Mouse (Mus musculus): Measurements from ENCODE around the gene Tns1. TPM values are rescaled to one million over a fixed set of nuclear protein-coding genes. Genes with fewer than 3 reads are reported as not detected.

Gene Tns1
- polyA plus RNA-seq, 1 experiment from 2014 or later, result 17.3 TPM

DNA sequence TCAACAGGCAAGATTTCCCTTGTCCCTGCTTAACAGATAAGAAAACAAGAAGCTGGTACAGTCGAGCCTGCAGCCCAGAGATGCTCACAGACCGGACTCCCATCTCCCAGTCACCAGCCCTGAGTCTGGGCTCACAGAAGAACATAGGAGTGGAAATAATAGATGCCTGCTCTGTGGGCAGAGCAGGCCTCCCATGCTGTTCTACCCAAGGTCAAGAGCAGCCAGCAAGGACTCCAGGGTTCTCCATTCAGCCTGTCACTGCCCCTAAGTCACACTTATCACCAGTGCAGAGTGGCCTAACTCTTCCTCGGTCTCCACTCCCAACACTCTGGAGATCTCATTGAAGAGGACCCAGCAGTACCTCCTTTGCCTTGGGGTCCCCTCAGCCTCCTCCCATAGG, 69.8 kb downstream of the Tns1 start:
- 84% methylated on average over 3 of the region's 3 CpGs for WGBS
- no peak for ATAC-seq (ENCODE audit: low FRiP score)
- DNase-seq (ENCODE audit: low spot score), result no peak

DNA sequence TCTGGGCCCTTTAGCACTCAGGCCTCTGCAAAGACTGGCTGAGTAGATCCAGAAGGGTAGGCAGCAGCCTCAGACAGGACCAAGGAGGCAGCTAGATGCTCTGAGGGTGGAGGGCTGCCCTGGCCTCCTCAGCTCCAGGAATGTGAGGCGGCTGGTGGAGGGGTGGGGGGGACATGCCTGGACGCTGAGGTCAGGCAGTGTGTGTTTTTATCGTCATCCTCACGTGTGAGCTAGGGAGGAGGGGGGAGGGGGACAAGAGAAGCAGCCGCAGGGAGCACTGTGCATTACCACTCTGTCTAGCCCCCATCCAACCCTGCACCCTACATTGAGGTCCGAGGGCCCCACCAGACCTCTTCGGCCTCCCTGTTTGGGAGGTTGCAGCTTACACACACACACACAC, 70.2 kb downstream of the Tns1 start:
- no peaks in the 10 kb centered on the region for H3K9me3 ChIP-seq (ENCODE audit: control insufficient read depth, low read length)
- H3K27ac ChIP-seq (ENCODE audit: low read depth, low read length), result no peak overlapping the region
- no peaks in the 10 kb centered on the region for H3K4me1 ChIP-seq (replicated peaks; ENCODE audit: control insufficient read depth, insufficient read depth, low read length)
- WGBS, result 66% methylated on average over 7 of the region's 7 CpGs
- no peak overlapping the region for H3K9ac ChIP-seq (ENCODE audit: low read depth, low read length)
- no peak overlapping the region for H3K4me3 ChIP-seq (ENCODE audit: low read depth, low read length)
- no peaks in the 10 kb centered on the region for H3K36me3 ChIP-seq (ENCODE audit: control insufficient read depth, insufficient read depth, low read length)
- no peaks in the 10 kb centered on the region for H3K27me3 ChIP-seq (ENCODE audit: control insufficient read depth, insufficient read depth, low read length)
- ATAC-seq (ENCODE audit: low FRiP score) (no peak), DNase-seq (ENCODE audit: low spot score) (no peak)
- H3K4me2 ChIP-seq (replicated peaks; ENCODE audit: low read depth, low read length), result no peak overlapping the region

More for the DNA sequence above, 69.8 kb downstream of the Tns1 start:
- no peaks in the 10 kb centered on the region for H3K9me3 ChIP-seq (ENCODE audit: control insufficient read depth, low read length)
- H3K27ac ChIP-seq (ENCODE audit: low read depth, low read length), result no peak overlapping the region
- H3K27me3 ChIP-seq (ENCODE audit: control insufficient read depth, insufficient read depth, low read length), result no peaks in the 10 kb centered on the region
- no peaks in the 10 kb centered on the region for H3K36me3 ChIP-seq (ENCODE audit: control insufficient read depth, insufficient read depth, low read length)
- no peak overlapping the region for H3K4me3 ChIP-seq (ENCODE audit: low read depth, low read length)
- H3K4me1 ChIP-seq (replicated peaks; ENCODE audit: control insufficient read depth, insufficient read depth, low read length), result no peaks in the 10 kb centered on the region
- no peak overlapping the region for H3K9ac ChIP-seq (ENCODE audit: low read depth, low read length)
- no peak overlapping the region for H3K4me2 ChIP-seq (replicated peaks; ENCODE audit: low read depth, low read length)

DNA sequence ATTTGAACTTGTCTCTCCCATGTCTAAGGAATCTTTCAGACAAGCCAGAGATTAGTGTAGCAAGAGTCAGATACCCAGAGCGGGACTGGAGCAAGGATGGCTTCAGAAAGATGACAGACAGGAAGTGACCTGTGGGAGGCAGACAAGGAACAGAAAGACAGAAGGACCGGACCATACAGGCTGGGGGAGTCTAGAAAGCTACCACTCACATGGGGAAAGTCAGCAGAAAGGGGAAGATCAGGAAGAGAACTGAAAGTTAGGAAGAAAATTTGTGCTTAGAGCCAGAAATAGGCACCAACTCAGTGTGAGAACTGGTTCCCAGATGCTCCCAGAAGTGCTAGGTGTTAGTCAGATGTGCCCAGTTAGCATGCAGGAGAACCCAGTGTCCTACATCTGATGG, 71.2 kb downstream of the Tns1 start:
- Histone ChIP-seq H3K4me1 (replicated peaks; ENCODE audit: control insufficient read depth, insufficient read depth, low read length) (no peaks in the 10 kb centered on the region), H3K27ac (ENCODE audit: low read depth, low read length) (no peak overlapping the region), H3K36me3 (ENCODE audit: control insufficient read depth, insufficient read depth, low read length) (no peaks in the 10 kb centered on the region), H3K4me3 (ENCODE audit: low read depth, low read length) (no peak overlapping the region), H3K9me3 (ENCODE audit: control insufficient read depth, low read length) (no peaks in the 10 kb centered on the region), H3K9ac (ENCODE audit: low read depth, low read length) (no peak overlapping the region), H3K4me2 (replicated peaks; ENCODE audit: low read depth, low read length) (no peak overlapping the region), H3K27me3 (ENCODE audit: control insufficient read depth, insufficient read depth, low read length) (no peaks in the 10 kb centered on the region)
- 79% methylated on average over 2 of the region's 2 CpGs for WGBS
- ATAC-seq (ENCODE audit: low FRiP score) (no peak), DNase-seq (ENCODE audit: low spot score) (no peak)

DNA sequence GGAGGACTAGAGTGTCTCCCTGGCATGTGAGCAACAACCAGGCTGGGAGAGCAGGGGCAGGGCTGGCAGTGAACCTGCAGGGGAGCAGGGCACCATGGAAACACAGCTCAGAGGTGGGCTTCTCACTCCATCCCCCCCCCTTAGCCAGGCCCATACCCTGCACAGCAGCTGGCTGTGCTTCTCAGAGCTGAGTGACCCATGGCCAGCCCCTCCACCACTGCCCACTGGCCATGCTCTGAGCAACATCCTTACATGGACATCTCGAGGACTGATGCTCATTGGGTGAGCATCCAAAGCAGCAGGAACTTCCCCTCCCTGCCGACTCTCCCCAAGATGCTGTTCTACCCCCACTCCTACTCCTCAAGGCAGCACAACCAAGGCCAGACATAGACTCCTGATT, 72.9 kb downstream of the Tns1 start:
- no peak overlapping the region for H3K4me3 ChIP-seq (ENCODE audit: low read depth, low read length)
- no peaks in the 10 kb centered on the region for H3K36me3 ChIP-seq (ENCODE audit: control insufficient read depth, insufficient read depth, low read length)
- no peaks in the 10 kb centered on the region for H3K4me1 ChIP-seq (replicated peaks; ENCODE audit: control insufficient read depth, insufficient read depth, low read length)
- no peak overlapping the region for H3K27ac ChIP-seq (ENCODE audit: low read depth, low read length)
- 50% methylated on average over 2 of the region's 2 CpGs for WGBS
- H3K27me3 ChIP-seq (ENCODE audit: control insufficient read depth, insufficient read depth, low read length), result no peaks in the 10 kb centered on the region
- DNase-seq (ENCODE audit: low spot score) (no peak), ATAC-seq (ENCODE audit: low FRiP score) (no peak)
- no peaks in the 10 kb centered on the region for H3K9me3 ChIP-seq (ENCODE audit: control insufficient read depth, low read length)
- H3K4me2 ChIP-seq (replicated peaks; ENCODE audit: low read depth, low read length), result no peak overlapping the region
- no peak overlapping the region for H3K9ac ChIP-seq (ENCODE audit: low read depth, low read length)

DNA sequence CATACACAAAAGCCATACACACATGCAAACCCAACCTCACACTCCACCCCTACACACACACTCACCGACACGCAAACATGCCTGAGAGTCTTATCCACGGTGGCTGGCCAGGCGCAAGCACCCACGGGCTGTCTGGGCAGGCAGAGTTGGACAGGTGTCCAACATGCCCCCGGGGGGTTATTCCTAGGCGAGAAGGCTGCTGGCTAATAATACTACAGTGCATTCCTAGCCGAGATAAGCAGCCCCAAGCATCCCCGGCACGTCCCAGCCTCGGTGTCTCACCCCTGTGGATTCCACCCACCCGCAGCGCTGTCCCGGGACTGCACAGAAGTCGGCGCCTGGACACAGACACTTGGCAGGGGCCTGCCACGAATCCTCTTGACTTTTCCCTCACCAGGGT, 74.8 kb downstream of the Tns1 start:
- no peak overlapping the region for H3K27ac ChIP-seq (ENCODE audit: low read depth, low read length)
- no peaks in the 10 kb centered on the region for H3K27me3 ChIP-seq (ENCODE audit: control insufficient read depth, insufficient read depth, low read length)
- H3K36me3 ChIP-seq (ENCODE audit: control insufficient read depth, insufficient read depth, low read length), result no peaks in the 10 kb centered on the region
- no peak for DNase-seq (ENCODE audit: low spot score)
- H3K9me3 ChIP-seq (ENCODE audit: control insufficient read depth, low read length), result no peaks in the 10 kb centered on the region
- no peak for ATAC-seq (ENCODE audit: low FRiP score)
- no peak overlapping the region for H3K4me2 ChIP-seq (replicated peaks; ENCODE audit: low read depth, low read length)
- 90% methylated on average over 17 of the region's 17 CpGs for WGBS
- no peak overlapping the region for H3K4me3 ChIP-seq (ENCODE audit: low read depth, low read length)
- no peak overlapping the region for H3K9ac ChIP-seq (ENCODE audit: low read depth, low read length)
- no peaks in the 10 kb centered on the region for H3K4me1 ChIP-seq (replicated peaks; ENCODE audit: control insufficient read depth, insufficient read depth, low read length)

DNA sequence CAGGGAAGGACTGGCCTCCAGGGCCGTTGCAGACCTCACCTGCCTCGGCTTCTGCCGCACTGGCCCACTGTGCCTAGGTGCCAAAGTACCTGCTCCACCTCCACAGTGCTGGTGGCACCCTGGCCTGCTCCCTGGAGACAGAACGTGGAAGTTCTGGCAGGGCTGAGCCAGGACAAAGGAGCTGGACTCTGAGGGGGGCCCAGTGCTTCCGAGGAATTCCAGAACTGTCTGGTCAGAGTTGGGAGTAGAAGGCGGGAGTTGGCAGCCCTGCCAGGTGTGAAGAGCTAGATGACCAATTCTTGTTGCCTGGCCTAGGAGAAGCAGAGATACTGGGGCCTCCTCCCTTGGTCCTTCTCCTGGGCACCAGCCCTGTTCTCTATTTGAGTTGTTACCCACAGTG, 76.5 kb downstream of the Tns1 start:
- H3K4me3 ChIP-seq (ENCODE audit: low read depth, low read length), result no peak overlapping the region
- H3K9me3 ChIP-seq (ENCODE audit: control insufficient read depth, low read length), result no peaks in the 10 kb centered on the region
- H3K9ac ChIP-seq (ENCODE audit: low read depth, low read length), result no peak overlapping the region
- 83% methylated on average over 6 of the region's 6 CpGs for WGBS
- no peak for ATAC-seq (ENCODE audit: low FRiP score)
- H3K27ac ChIP-seq (ENCODE audit: low read depth, low read length), result no peak overlapping the region
- H3K4me2 ChIP-seq (replicated peaks; ENCODE audit: low read depth, low read length), result no peak overlapping the region
- H3K4me1 ChIP-seq (replicated peaks; ENCODE audit: control insufficient read depth, insufficient read depth, low read length), result no peaks in the 10 kb centered on the region
- no peak for DNase-seq (ENCODE audit: low spot score)
- H3K27me3 ChIP-seq (ENCODE audit: control insufficient read depth, insufficient read depth, low read length), result no peaks in the 10 kb centered on the region
- no peaks in the 10 kb centered on the region for H3K36me3 ChIP-seq (ENCODE audit: control insufficient read depth, insufficient read depth, low read length)

DNA sequence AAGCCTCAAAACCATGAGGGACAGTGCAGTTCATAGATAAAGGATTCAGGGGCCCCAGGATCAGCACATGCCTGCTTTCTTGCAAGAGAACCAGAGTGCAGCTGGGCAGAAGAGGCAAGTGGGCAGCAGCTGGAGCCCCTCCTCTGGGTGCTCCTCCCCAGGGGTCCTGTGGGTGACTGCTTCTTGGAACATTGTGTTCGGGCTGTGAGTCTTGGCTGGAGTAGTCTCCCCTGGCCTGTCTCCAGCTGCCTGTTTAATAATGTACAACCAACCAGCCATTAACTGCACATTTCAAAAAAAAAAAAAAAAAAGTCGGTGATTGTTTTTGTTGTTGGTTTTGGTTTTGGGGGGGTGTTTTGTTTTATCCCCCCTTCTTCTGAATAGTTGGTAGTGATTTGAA, 76.9 kb downstream of the Tns1 start:
- Histone ChIP-seq H3K4me2 (replicated peaks; ENCODE audit: low read depth, low read length) (no peak overlapping the region), H3K27me3 (ENCODE audit: control insufficient read depth, insufficient read depth, low read length) (no peaks in the 10 kb centered on the region), H3K4me3 (ENCODE audit: low read depth, low read length) (no peak overlapping the region), H3K9ac (ENCODE audit: low read depth, low read length) (no peak overlapping the region), H3K36me3 (ENCODE audit: control insufficient read depth, insufficient read depth, low read length) (no peaks in the 10 kb centered on the region), H3K9me3 (ENCODE audit: control insufficient read depth, low read length) (no peaks in the 10 kb centered on the region), H3K27ac (ENCODE audit: low read depth, low read length) (no peak overlapping the region), H3K4me1 (replicated peaks; ENCODE audit: control insufficient read depth, insufficient read depth, low read length) (no peaks in the 10 kb centered on the region)
- DNase-seq (ENCODE audit: low spot score) (no peak), ATAC-seq (ENCODE audit: low FRiP score) (no peak)
- 70% methylated on average over 2 of the region's 2 CpGs for WGBS

DNA sequence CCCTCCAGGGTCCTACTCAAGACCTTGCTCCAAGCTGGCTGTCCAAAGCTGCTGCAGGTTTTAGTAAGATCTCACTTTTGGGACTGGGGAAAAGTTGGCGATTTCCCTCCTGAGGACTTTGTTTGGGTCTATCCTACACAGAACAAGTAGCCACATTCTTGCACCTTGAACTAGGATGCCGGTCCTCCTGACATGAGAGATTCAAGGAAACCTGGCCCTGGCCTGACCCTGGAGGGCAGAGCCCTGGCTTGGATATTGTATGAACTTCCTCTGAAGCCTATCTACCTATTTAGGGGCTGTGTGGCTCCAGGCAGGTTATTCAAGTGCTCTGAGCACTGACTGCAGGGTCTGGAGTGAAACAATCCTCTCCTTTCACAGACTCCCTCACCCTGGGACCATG, 79.2 kb downstream of the Tns1 start:
- Histone ChIP-seq H3K27me3 (ENCODE audit: control insufficient read depth, insufficient read depth, low read length) (no peaks in the 10 kb centered on the region), H3K4me1 (replicated peaks; ENCODE audit: control insufficient read depth, insufficient read depth, low read length) (no peaks in the 10 kb centered on the region), H3K9ac (ENCODE audit: low read depth, low read length) (no peak overlapping the region), H3K4me2 (replicated peaks; ENCODE audit: low read depth, low read length) (no peak overlapping the region), H3K36me3 (ENCODE audit: control insufficient read depth, insufficient read depth, low read length) (no peaks in the 10 kb centered on the region), H3K4me3 (ENCODE audit: low read depth, low read length) (no peak overlapping the region), H3K27ac (ENCODE audit: low read depth, low read length) (no peak overlapping the region), H3K9me3 (ENCODE audit: control insufficient read depth, low read length) (no peaks in the 10 kb centered on the region)
- 85% methylated on average over 2 of the region's 2 CpGs for WGBS
- ATAC-seq (ENCODE audit: low FRiP score) (no peak), DNase-seq (ENCODE audit: low spot score) (no peak)

DNA sequence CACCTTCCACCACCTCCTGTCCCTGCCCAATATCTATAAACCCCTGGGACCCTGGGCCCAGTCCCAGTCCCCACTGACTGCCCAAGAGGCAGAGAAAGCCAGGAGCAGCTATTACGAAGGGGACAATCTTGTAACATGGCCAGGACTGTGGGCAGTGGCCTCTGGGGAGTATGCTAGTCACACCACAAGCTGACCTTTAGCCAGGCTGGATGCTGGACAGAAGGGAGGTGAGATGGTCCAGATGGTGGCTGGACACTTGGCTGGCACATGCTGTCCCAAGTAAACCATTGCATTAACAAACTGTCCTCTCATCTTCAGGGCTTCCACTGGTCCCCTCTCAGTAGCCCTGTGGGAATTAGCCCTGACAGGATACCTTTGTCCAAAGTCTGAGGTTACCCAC, 79.8 kb downstream of the Tns1 start:
- WGBS, result 44% methylated on average over 1 of the region's 1 CpGs
- no peak for ATAC-seq (ENCODE audit: low FRiP score)

More for the DNA sequence above, 79.8 kb downstream of the Tns1 start:
- no peak overlapping the region for H3K4me2 ChIP-seq (replicated peaks; ENCODE audit: low read depth, low read length)
- H3K4me3 ChIP-seq (ENCODE audit: low read depth, low read length), result no peak overlapping the region
- H3K27ac ChIP-seq (ENCODE audit: low read depth, low read length), result no peak overlapping the region
- no peaks in the 10 kb centered on the region for H3K4me1 ChIP-seq (replicated peaks; ENCODE audit: control insufficient read depth, insufficient read depth, low read length)
- no peak overlapping the region for H3K9ac ChIP-seq (ENCODE audit: low read depth, low read length)
- no peaks in the 10 kb centered on the region for H3K27me3 ChIP-seq (ENCODE audit: control insufficient read depth, insufficient read depth, low read length)
- DNase-seq (ENCODE audit: low spot score), result no peak
- no peaks in the 10 kb centered on the region for H3K9me3 ChIP-seq (ENCODE audit: control insufficient read depth, low read length)
- no peaks in the 10 kb centered on the region for H3K36me3 ChIP-seq (ENCODE audit: control insufficient read depth, insufficient read depth, low read length)
